Mouse (Mus musculus) colon, adult 2 months (tissue): Measurements from ENCODE around the gene Vmn2r80. TPM values are rescaled to one million over a fixed set of nuclear protein-coding genes. Genes with fewer than 3 reads are reported as not detected.

Experiments
- polyA plus RNA-seq: library from polyadenylated mRNA; depleted of rRNA; stranded (reverse); fragments of >200 nt; gene quantifications from 2 replicates; pipeline ENCODE4 v1.2.3, GENCODE M21; 2012; rRNA removed

The Vmn2r80 gene
- polyA plus RNA-seq, result not detected in 2 replicates

GRCm38 (mm10) chr10:79148469-79148868 lies at the start of gene Vmn2r80:
Gene Vmn2r80 (plus strand): TSS chr10:79148769.

Other genes with a start within 250 kb of the Vmn2r80 start
- gene Olfr1354, start 235.6 kb upstream of the Vmn2r80 start, polyA plus RNA-seq, result not detected in 2 replicates
- gene Olfr8, start 198.1 kb upstream of the Vmn2r80 start, polyA plus RNA-seq, result not detected in 2 replicates
- gene Olfr1353, start 185.5 kb upstream of the Vmn2r80 start, polyA plus RNA-seq, result not detected in 2 replicates
- not detected in 2 replicates for gene Olfr1352, start 167.7 kb upstream of the Vmn2r80 start, polyA plus RNA-seq
- gene Olfr1351, start 136.3 kb upstream of the Vmn2r80 start, polyA plus RNA-seq, result not detected in 2 replicates
- gene Olfr57, start 120.0 kb upstream of the Vmn2r80 start, polyA plus RNA-seq, result not detected in 2 replicates
- 0.69 and 0.76 TPM in 2 replicates for gene 2610008E11Rik, start 51.2 kb upstream of the Vmn2r80 start, polyA plus RNA-seq
- not detected in 2 replicates for gene Vmn2r81, start 98.9 kb downstream of the Vmn2r80 start, polyA plus RNA-seq
- gene Vmn2r82, start 207.8 kb downstream of the Vmn2r80 start, polyA plus RNA-seq, result not detected in 2 replicates